Mouse (Mus musculus) neural tube, embryonic 14.5 days (tissue): Measurements from ENCODE around the gene Ssbp3. TPM values are rescaled to one million over a fixed set of nuclear protein-coding genes. Genes with fewer than 3 reads are reported as not detected.

Experiments
- ATAC-seq: fragments of 200-750 bp; cut with Nextera tagmentation; 2 replicates; pipeline ENCODE4 v1.8.0; 2017; ENCODE audit warnings: low read depth, mild to moderate bottlenecking, moderate TSS enrichment, moderate library complexity
- H3K27ac ChIP-seq: fragments of 300-500 bp; sonication (generic); 2 replicates; pipeline ENCODE4 v1.5.1; 2014; ENCODE audit warnings: low read depth, mild to moderate bottlenecking, control low read depth, low read length, moderate library complexity, mixed read lengths
- H3K27me3 ChIP-seq: fragments of 300-500 bp; sonication (generic); 2 replicates; pipeline ENCODE4 v1.6.1; 2014; ENCODE audit warnings: low read length; ENCODE audit not compliant: control insufficient read depth, insufficient read depth
- H3K36me3 ChIP-seq: fragments of 300-500 bp; sonication (generic); 2 replicates; pipeline ENCODE4 v1.6.1; 2014; ENCODE audit warnings: low read length, mixed read lengths; ENCODE audit not compliant: control insufficient read depth, insufficient read depth
- H3K4me1 ChIP-seq: fragments of 300-500 bp; sonication (generic); 2 replicates; pipeline ENCODE4 v1.6.1; 2014; ENCODE audit warnings: low read length; ENCODE audit not compliant: control insufficient read depth, insufficient read depth
- H3K4me2 ChIP-seq: fragments of 300-500 bp; sonication (generic); 2 replicates; pipeline ENCODE4 v1.6.1; 2014; ENCODE audit warnings: mild to moderate bottlenecking, low read depth, low read length, control low read depth
- H3K4me3 ChIP-seq: fragments of 300-500 bp; sonication (generic); 2 replicates; pipeline ENCODE4 v1.5.1; 2014; ENCODE audit warnings: low read depth, low read length, control low read depth, mixed read lengths
- H3K9ac ChIP-seq: fragments of 300-500 bp; sonication (generic); replicated peaks from 2 replicates; pipeline ENCODE4 v1.6.1; 2014; ENCODE audit warnings: low read depth, mild to moderate bottlenecking, control low read depth, low read length, mixed read lengths
- H3K9me3 ChIP-seq: fragments of 300-500 bp; sonication (generic); 2 replicates; pipeline ENCODE4 v1.6.1; 2016; ENCODE audit warnings: low read length; ENCODE audit not compliant: control insufficient read depth
- WGBS: fragments of 180-500 bp; shearing (Covaris S2); extraction: QIAGEN DNeasy Blood & Tissue Kit; methylation state at CpG from one replicate; pipeline ENCODE4 v1.1.7; 2014; 5-methylcytosine and 5-hydroxymethylcytosine counted together
- polyA plus RNA-seq: library from polyadenylated mRNA; unstranded; fragments of >200 nt; fragmentation: Nextera tagmentation; extraction: Ambion mirVana; gene quantifications from 2 replicates; pipeline ENCODE4 v1.2.1, GENCODE M21; 2014

The Ssbp3 gene
- polyA plus RNA-seq, 1 experiment from 2014 or later: 106 TPM

GRCm38 (mm10) chr4:106981385-106982103 lies 71.0 kb downstream of the Ssbp3 start:
- no peak overlapping the region for H3K4me3 ChIP-seq
- no peak for ATAC-seq
- H3K4me2 ChIP-seq: no peak overlapping the region
- H3K9me3 ChIP-seq: no peaks in the 10 kb centered on the region
- no peak overlapping the region for H3K9ac ChIP-seq
- peaks cover 58% of the 10 kb centered on the region for H3K4me1 ChIP-seq
- no peaks in the 10 kb centered on the region for H3K27me3 ChIP-seq
- H3K36me3 ChIP-seq: no peaks in the 10 kb centered on the region
- 75% methylated on average over 7 of the region's 7 CpGs for WGBS
- H3K27ac ChIP-seq: no peak overlapping the region

- H3K9ac ChIP-seq: no peak overlapping the region
- no peak overlapping the region for H3K4me3 ChIP-seq
- no peak overlapping the region for H3K4me2 ChIP-seq
- H3K27ac ChIP-seq: no peak overlapping the region
- 27% methylated on average over 4 of the region's 4 CpGs for WGBS
- no peaks in the 10 kb centered on the region for H3K27me3 ChIP-seq
- H3K9me3 ChIP-seq: no peaks in the 10 kb centered on the region
- H3K4me1 ChIP-seq: peaks cover 54% of the 10 kb centered on the region
- ATAC-seq: no peak
- H3K36me3 ChIP-seq: no peaks in the 10 kb centered on the region
Measured at GRCm38 (mm10) chr4:106982344-106983121, 72.0 kb downstream of the Ssbp3 start.

DNA sequence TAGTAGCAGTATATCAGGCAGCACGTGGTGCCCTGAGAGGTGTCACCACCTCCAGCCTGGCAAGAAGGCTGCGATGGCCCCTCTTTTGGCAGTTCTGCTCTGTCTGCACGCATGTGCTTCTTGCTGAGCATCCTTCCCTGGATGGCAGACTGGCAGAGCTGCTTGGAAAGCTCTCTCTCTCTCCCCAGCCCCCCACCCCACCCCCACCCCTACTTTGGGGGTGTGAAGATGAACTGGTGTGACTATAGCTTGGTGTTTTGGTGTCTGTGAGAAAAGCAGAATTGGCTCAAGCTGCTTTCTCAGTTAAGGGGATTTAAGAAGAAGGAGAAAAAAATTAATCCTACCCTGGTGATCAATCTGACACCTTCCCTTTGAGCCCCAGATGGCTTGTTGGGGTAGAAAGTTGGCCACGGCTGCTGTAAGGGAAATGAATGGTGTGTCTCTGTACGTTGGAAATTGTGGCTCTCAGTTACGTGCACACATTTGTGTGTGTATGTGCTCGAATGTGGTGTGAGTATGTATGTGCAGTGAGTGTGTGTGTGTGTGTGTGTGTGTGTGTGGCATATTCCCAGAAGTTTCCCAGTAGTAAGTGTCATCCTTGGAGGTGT lies 73.5 kb downstream of the Ssbp3 start:
- ATAC-seq: no peak
- Histone ChIP-seq H3K4me2 (no peak overlapping the region), H3K4me3 (no peak overlapping the region), H3K36me3 (no peaks in the 10 kb centered on the region), H3K4me1 (peaks cover 55% of the 10 kb centered on the region), H3K9ac (no peak overlapping the region), H3K27ac (0 out of 2 replicates have a peak overlapping the region, but pooled peaks have one; percentile 44), H3K9me3 (no peaks in the 10 kb centered on the region), H3K27me3 (no peaks in the 10 kb centered on the region)
- 39% methylated on average over 7 of the region's 7 CpGs for WGBS

DNA sequence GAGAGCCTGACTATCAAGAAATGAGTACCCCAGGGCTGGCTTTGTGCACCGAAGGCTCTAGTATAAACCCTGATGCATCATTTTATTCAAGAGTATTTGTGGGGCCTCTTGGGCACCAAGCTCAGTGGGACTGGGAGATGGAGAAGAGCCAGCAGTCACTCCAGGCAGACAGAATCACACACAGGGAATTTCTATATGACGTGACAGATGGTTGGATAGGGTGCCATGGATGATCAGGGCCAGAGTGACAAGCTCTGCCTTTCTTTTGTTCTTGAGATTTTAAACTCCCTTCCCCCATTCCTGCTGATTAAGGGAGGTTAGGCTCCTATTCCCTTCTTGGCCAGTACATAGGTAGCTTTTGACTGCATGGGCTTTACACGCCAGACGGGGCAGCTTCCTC lies 74.8 kb downstream of the Ssbp3 start:
- Histone ChIP-seq H3K9ac (no peak overlapping the region), H3K4me2 (no peak overlapping the region), H3K4me3 (no peak overlapping the region), H3K9me3 (no peaks in the 10 kb centered on the region), H3K27me3 (no peaks in the 10 kb centered on the region), H3K4me1 (peaks cover 64% of the 10 kb centered on the region), H3K36me3 (no peaks in the 10 kb centered on the region), H3K27ac (peak overlapping the region; percentile 19; the same call in 1 of the 2 replicates)
- ATAC-seq: no peak
- 56% methylated on average over 4 of the region's 4 CpGs for WGBS

- no peaks in the 10 kb centered on the region for H3K9me3 ChIP-seq
- H3K4me3 ChIP-seq: no peak overlapping the region
- H3K9ac ChIP-seq: no peak overlapping the region
- peaks cover 64% of the 10 kb centered on the region for H3K4me1 ChIP-seq
- no peaks in the 10 kb centered on the region for H3K36me3 ChIP-seq
- no peak overlapping the region for H3K4me2 ChIP-seq
- H3K27me3 ChIP-seq: no peaks in the 10 kb centered on the region
- WGBS: 20% methylated on average over 15 of the region's 15 CpGs
- peak; percentile 30; the same call in 1 of the 2 replicates for ATAC-seq
- H3K27ac ChIP-seq: peak overlapping the region; percentile 50; the same call in 1 of the 2 replicates
Measured at GRCm38 (mm10) chr4:106985899-106986832, 75.7 kb downstream of the Ssbp3 start.

GRCm38 (mm10) chr4:106987725-106988364 lies 77.3 kb downstream of the Ssbp3 start:
- no peak for ATAC-seq
- Histone ChIP-seq H3K9ac (no peak overlapping the region), H3K4me3 (no peak overlapping the region), H3K9me3 (no peaks in the 10 kb centered on the region), H3K4me2 (no peak overlapping the region), H3K36me3 (no peaks in the 10 kb centered on the region), H3K4me1 (peaks cover 60% of the 10 kb centered on the region), H3K27ac (peak overlapping the region; percentile 35), H3K27me3 (no peaks in the 10 kb centered on the region)
- WGBS: 15% methylated on average over 7 of the region's 7 CpGs

- no peaks in the 10 kb centered on the region for H3K36me3 ChIP-seq
Measured at GRCm38 (mm10) chr4:106988886-106989225, 78.4 kb downstream of the Ssbp3 start.

More at GRCm38 (mm10) chr4:106988886-106989225, 78.4 kb downstream of the Ssbp3 start:
- Histone ChIP-seq H3K4me2 (no peak overlapping the region), H3K4me3 (no peak overlapping the region), H3K9me3 (no peaks in the 10 kb centered on the region), H3K27me3 (no peaks in the 10 kb centered on the region), H3K9ac (no peak overlapping the region), H3K4me1 (peaks cover 51% of the 10 kb centered on the region), H3K27ac (peak overlapping the region; percentile 58; the same call in 1 of the 2 replicates)
- no peak for ATAC-seq
- WGBS: 20% methylated on average over 6 of the region's 6 CpGs
